In genomic region chr2:127831401-127832102, GRCm38 (mm10) we compare ENCODE assay signal across 7 mouse cellular contexts. TPM values are rescaled to one million over a fixed set of nuclear protein-coding genes. Genes with fewer than 3 reads are reported as not detected.
DNase-seq lines count a peak whose midpoint lies in the region; ATAC-seq and TF ChIP-seq lines count a peak whose summit lies in the region.

Bub1 (minus strand) TSS chr2:127831865.

- H3K4me3 ChIP-seq in embryonic facial prominence, embryonic 11.5 days (ENCODE audit: low read depth, low read length), result peak within 1 kb of the TSS; percentile 83
- H3K4me3 ChIP-seq in kidney, adult 2 months (ENCODE audit: insufficient read depth, low read depth, low read length), result peak within 1 kb of the TSS; percentile 47
- H3K4me3 ChIP-seq in limb, embryonic 12.5 days (replicated peaks), result peak within 1 kb of the TSS; percentile 78
- peak within 1 kb of the TSS; percentile 49 for H3K4me3 ChIP-seq in midbrain, embryonic 15.5 days
- peak within 1 kb of the TSS; percentile 64 for H3K4me3 ChIP-seq in spleen, adult 2 months (ENCODE audit: extremely low read depth, insufficient read depth, insufficient read length)

- DNase-seq in adrenal gland, postnatal 14 days, result peak; percentile 97
- DNase-seq in embryonic facial prominence, embryonic 11.5 days (ENCODE audit: low spot score), result peak; percentile 96
- peak; percentile 93 to 94 for DNase-seq in heart, adult 18-20 months
- peak; percentile 97 for DNase-seq in kidney, adult 2 months
- peak; percentile 85 to 93 for DNase-seq in spleen, adult 2 months (ENCODE audit: low read depth in 1 of 2, low spot score in 2 of 2)

- under 1% methylated on average over 56 of the region's 56 CpGs for WGBS in embryonic facial prominence, embryonic 11.5 days
- WGBS in kidney, adult 2 months, result under 1% methylated on average over 56 of the region's 56 CpGs
- WGBS in limb, embryonic 12.5 days, result under 1% methylated on average over 56 of the region's 56 CpGs
- under 1% methylated on average over 56 of the region's 56 CpGs for WGBS in midbrain, embryonic 15.5 days
- WGBS in spleen, adult 2 months, result under 1% methylated on average over 56 of the region's 56 CpGs

- H3K4me1 ChIP-seq in embryonic facial prominence, embryonic 11.5 days (ENCODE audit: control insufficient read depth, insufficient read depth, low read length), result no peaks in the 10 kb centered on the region
- no peaks in the 10 kb centered on the region; the same call in 1 of the 2 replicates for H3K4me1 ChIP-seq in kidney, adult 2 months (ENCODE audit: control insufficient read depth, insufficient read depth, low read length)
- H3K4me1 ChIP-seq in limb, embryonic 12.5 days (replicated peaks), result peaks cover 10% of the 10 kb centered on the region
- peaks cover 11% of the 10 kb centered on the region for H3K4me1 ChIP-seq in midbrain, embryonic 15.5 days
- peaks cover 7% of the 10 kb centered on the region; the same call in 1 of the 2 replicates for H3K4me1 ChIP-seq in spleen, adult 2 months (ENCODE audit: control insufficient read depth, insufficient read depth, insufficient read length)

- peak; percentile 93 for ATAC-seq in embryonic facial prominence, embryonic 11.5 days (replicated peaks; ENCODE audit: insufficient number of reproducible peaks, low FRiP score, low TSS enrichment, low read depth)
- peak; percentile 96 for ATAC-seq in limb, embryonic 12.5 days (ENCODE audit: insufficient number of reproducible peaks, insufficient read depth, low FRiP score, low TSS enrichment, low read depth)
- peak; percentile 100 for ATAC-seq in midbrain, embryonic 15.5 days (replicated peaks)

- no peaks in the 10 kb centered on the region for H3K36me3 ChIP-seq in embryonic facial prominence, embryonic 11.5 days (replicated peaks; ENCODE audit: control insufficient read depth, insufficient read depth, low read depth, low read length)
- H3K36me3 ChIP-seq in kidney, adult 2 months (ENCODE audit: control insufficient read depth, insufficient read depth, low read length), result no peaks in the 10 kb centered on the region
- H3K36me3 ChIP-seq in limb, embryonic 12.5 days, result peaks cover 13% of the 10 kb centered on the region; the same call in 1 of the 2 replicates
- no peaks in the 10 kb centered on the region for H3K36me3 ChIP-seq in midbrain, embryonic 15.5 days (replicated peaks)
- H3K36me3 ChIP-seq in spleen, adult 2 months (ENCODE audit: control insufficient read depth, insufficient read depth, low read length), result no peaks in the 10 kb centered on the region

- no peak for TF ChIP-seq CTCF in kidney, adult 2 months (conservative IDR thresholded peaks at IDR 0.05; ENCODE audit: insufficient read depth, insufficient read length, low read depth, low read length)
- no peak for TF ChIP-seq CTCF in spleen, adult 2 months (IDR thresholded peaks at IDR 0.05; ENCODE audit: extremely low read depth, insufficient read depth, insufficient read length, insufficient replicate concordance)

- H3K9ac ChIP-seq in embryonic facial prominence, embryonic 11.5 days (replicated peaks; ENCODE audit: low read length), result peak within 1 kb of the TSS; percentile 74
- H3K9ac ChIP-seq in limb, embryonic 12.5 days (replicated peaks), result peak within 1 kb of the TSS; percentile 71
- peak within 1 kb of the TSS; percentile 44 for H3K9ac ChIP-seq in midbrain, embryonic 15.5 days

- no peaks in the 10 kb centered on the region for H3K9me3 ChIP-seq in embryonic facial prominence, embryonic 11.5 days (replicated peaks; ENCODE audit: control insufficient read depth, low read length)
- H3K9me3 ChIP-seq in limb, embryonic 12.5 days, result no peaks in the 10 kb centered on the region
- no peaks in the 10 kb centered on the region for H3K9me3 ChIP-seq in midbrain, embryonic 15.5 days

- TF ChIP-seq POLR2A in kidney, adult 2 months (IDR thresholded peaks at IDR 0.05; ENCODE audit: low read depth, low read length), result no peak
- TF ChIP-seq POLR2A in spleen, adult 2 months (IDR thresholded peaks at IDR 0.05; ENCODE audit: low read depth, low read length), result no peak

- H3K27me3 ChIP-seq in embryonic facial prominence, embryonic 11.5 days (ENCODE audit: control insufficient read depth, insufficient read depth, low read length), result no peaks in the 10 kb centered on the region
- no peaks in the 10 kb centered on the region for H3K27me3 ChIP-seq in kidney, adult 2 months (replicated peaks; ENCODE audit: control insufficient read depth, insufficient read depth, low read length)
- 0 out of 2 replicates have a peak, but pooled peaks cover 2% of the 10 kb centered on the region for H3K27me3 ChIP-seq in limb, embryonic 12.5 days
- no peaks in the 10 kb centered on the region for H3K27me3 ChIP-seq in midbrain, embryonic 15.5 days (replicated peaks)
- H3K27me3 ChIP-seq in spleen, adult 2 months (ENCODE audit: control insufficient read depth, insufficient read depth, low read length), result no peaks in the 10 kb centered on the region; the same call in 1 of the 2 replicates

- peak within 1 kb of the TSS; percentile 35 for H3K4me2 ChIP-seq in embryonic facial prominence, embryonic 11.5 days (ENCODE audit: low read depth, low read length)
- peak within 1 kb of the TSS; percentile 76 for H3K4me2 ChIP-seq in limb, embryonic 12.5 days
- H3K4me2 ChIP-seq in midbrain, embryonic 15.5 days, result peak within 1 kb of the TSS; percentile 96

- no peak within 1 kb of the TSS for H3K27ac ChIP-seq in embryonic facial prominence, embryonic 11.5 days (replicated peaks; ENCODE audit: low read depth, low read length)
- no peak within 1 kb of the TSS for H3K27ac ChIP-seq in kidney, adult 2 months (ENCODE audit: insufficient read depth, low read depth, low read length)
- H3K27ac ChIP-seq in limb, embryonic 12.5 days, result peak within 1 kb of the TSS; percentile 45; the same call in 1 of the 2 replicates
- peak within 1 kb of the TSS; percentile 74 for H3K27ac ChIP-seq in midbrain, embryonic 15.5 days
- H3K27ac ChIP-seq in spleen, adult 2 months (ENCODE audit: insufficient read depth, low read length), result no peak within 1 kb of the TSS

RNA-seq across cellular contexts. Expression of gene Bub1, which starts in this region (rescaled TPM):
- 6.0 and 7.3 TPM in 2 replicates for total RNA-seq in adrenal gland, postnatal 14 days (2021)
- polyA plus RNA-seq in embryonic facial prominence, embryonic 11.5 days (2014; fragmentation: Nextera tagmentation; extraction: Ambion mirVana), result 31.1 and 37.9 TPM in 2 replicates
- total RNA-seq in heart, adult 18-20 months (2021), result under 1 TPM; 0.22 to 0.44 TPM
- 0.08 TPM in 2 replicates for polyA plus RNA-seq in kidney, adult 2 months (2012; rRNA removed)
- polyA plus RNA-seq in limb, embryonic 12.5 days (2016; fragmentation: Nextera tagmentation; extraction: Ambion mirVana), result 84.3 and 87.0 TPM in 2 replicates
- 7.0 and 7.2 TPM in 2 replicates for polyA plus RNA-seq in midbrain, embryonic 15.5 days (2015; fragmentation: Nextera tagmentation; extraction: Ambion mirVana)
- 0.83 and 0.97 TPM in 2 replicates for polyA plus RNA-seq in spleen, adult 2 months (2012; rRNA removed)

Comparison
In these comparisons a context has a peak if more than half of its experiments do, and no peak if none do; other contexts are left out.
1. Peak in DNase-seq in heart, adult 18-20 months; RNA of the gene not detected or under 1 TPM.
2. Peak in DNase-seq and H3K4me3 ChIP-seq in kidney, adult 2 months; RNA of the gene not detected or under 1 TPM.
3. Peak in DNase-seq and H3K4me3 ChIP-seq in spleen, adult 2 months; RNA of the gene not detected or under 1 TPM.
4. H3K27ac ChIP-seq: peak in limb, embryonic 12.5 days (single experiment) and midbrain, embryonic 15.5 days (single experiment); none in embryonic facial prominence, embryonic 11.5 days (single experiment), kidney, adult 2 months (single experiment) and spleen, adult 2 months (single experiment).
5. H3K4me2 ChIP-seq: peak in every context shown above with its lines; median percentile 96 in midbrain, embryonic 15.5 days; 76 in limb, embryonic 12.5 days; 35 in embryonic facial prominence, embryonic 11.5 days.
6. Peak in every context shown above with its lines, with median percentiles within 50 percentile points of each other: DNase-seq, ATAC-seq, H3K4me3 ChIP-seq and H3K9ac ChIP-seq.